Mouse (Mus musculus): ENCODE data around the gene Mfsd4b1. TPM values are rescaled to one million over a fixed set of nuclear protein-coding genes. Genes with fewer than 3 reads are reported as not detected.

Gene Mfsd4b1
- 0.07 TPM in 1 of 2 replicates, not detected in the other for polyA plus RNA-seq (2012; rRNA removed)

GRCm38 (mm10) chr10:40024554-40025428 lies at the start of gene Mfsd4b1:
Gene Mfsd4b1, minus strand, starts transcription at chr10:40025268.
- DNase-seq (ENCODE audit: low read depth, low spot score), result peak; percentile 67
- WGBS, result 2% methylated on average over 46 of the region's 46 CpGs

- 44% methylated on average over 6 of the region's 6 CpGs for WGBS
- no peak for DNase-seq (ENCODE audit: low read depth, low spot score)
These were observed 48.5 kb upstream of the Mfsd4b1 start for GRCm38 (mm10) chr10:40073608-40074007.

- WGBS, result 86% methylated on average over 9 of the region's 9 CpGs
- no peak for DNase-seq (ENCODE audit: low read depth, low spot score)
These were observed 45.6 kb upstream of the Mfsd4b1 start for GRCm38 (mm10) chr10:40070684-40071083.

GRCm38 (mm10) chr10:40069270-40069669 lies 44.2 kb upstream of the Mfsd4b1 start:
- 76% methylated on average over 4 of the region's 4 CpGs for WGBS
- DNase-seq (ENCODE audit: low read depth, low spot score), result no peak

GRCm38 (mm10) chr10:40068595-40068994 lies 43.5 kb upstream of the Mfsd4b1 start:
- no peak for DNase-seq (ENCODE audit: low read depth, low spot score)
- WGBS, result 88% methylated on average over 10 of the region's 10 CpGs

- 76% methylated on average over 1 of the region's 1 CpGs for WGBS
- no peak for DNase-seq (ENCODE audit: low read depth, low spot score)
These were observed 42.5 kb upstream of the Mfsd4b1 start for GRCm38 (mm10) chr10:40067529-40067928.

GRCm38 (mm10) chr10:40067071-40067470 lies 42.0 kb upstream of the Mfsd4b1 start:
- WGBS, result 56% methylated on average over 1 of the region's 1 CpGs
- no peak for DNase-seq (ENCODE audit: low read depth, low spot score)

GRCm38 (mm10) chr10:40065357-40065756 lies 40.3 kb upstream of the Mfsd4b1 start:
- WGBS, result 86% methylated on average over 3 of the region's 3 CpGs
- DNase-seq (ENCODE audit: low read depth, low spot score), result no peak

- no peak for DNase-seq (ENCODE audit: low read depth, low spot score)
- WGBS, result 21% methylated on average over 5 of the region's 5 CpGs
These were observed 38.3 kb upstream of the Mfsd4b1 start for GRCm38 (mm10) chr10:40063291-40063890.

- DNase-seq (ENCODE audit: low read depth, low spot score), result no peak
- 33% methylated on average over 6 of the region's 6 CpGs for WGBS
These were observed 37.7 kb upstream of the Mfsd4b1 start for GRCm38 (mm10) chr10:40062812-40063211.

- 88% methylated on average over 5 of the region's 5 CpGs for WGBS
- DNase-seq (ENCODE audit: low read depth, low spot score), result no peak
These were observed 36.9 kb upstream of the Mfsd4b1 start for GRCm38 (mm10) chr10:40061926-40062325.

GRCm38 (mm10) chr10:40058786-40059120 lies 33.7 kb upstream of the Mfsd4b1 start:
- 39% methylated on average over 3 of the region's 3 CpGs for WGBS
- no peak for DNase-seq (ENCODE audit: low read depth, low spot score)

- 44% methylated on average over 6 of the region's 6 CpGs for WGBS
- no peak for DNase-seq (ENCODE audit: low read depth, low spot score)
These were observed 33.2 kb upstream of the Mfsd4b1 start for GRCm38 (mm10) chr10:40058062-40058785.

- 69% methylated on average over 2 of the region's 2 CpGs for WGBS
- DNase-seq (ENCODE audit: low read depth, low spot score), result no peak
These were observed 32.5 kb upstream of the Mfsd4b1 start for GRCm38 (mm10) chr10:40057615-40058014.

- 48% methylated on average over 8 of the region's 8 CpGs for WGBS
- no peak for DNase-seq (ENCODE audit: low read depth, low spot score)
These were observed 29.4 kb upstream of the Mfsd4b1 start for GRCm38 (mm10) chr10:40054455-40054854.

GRCm38 (mm10) chr10:40053896-40054295 lies 28.8 kb upstream of the Mfsd4b1 start:
- no peak for DNase-seq (ENCODE audit: low read depth, low spot score)
- WGBS, result 80% methylated on average over 4 of the region's 4 CpGs

GRCm38 (mm10) chr10:40053257-40053895 lies 28.3 kb upstream of the Mfsd4b1 start:
- WGBS, result 25% methylated on average over 3 of the region's 3 CpGs
- DNase-seq (ENCODE audit: low read depth, low spot score), result no peak

- DNase-seq (ENCODE audit: low read depth, low spot score), result no peak
- WGBS, result 46% methylated on average over 3 of the region's 3 CpGs
These were observed 26.9 kb upstream of the Mfsd4b1 start for GRCm38 (mm10) chr10:40051997-40052396.

GRCm38 (mm10) chr10:40050763-40051162 lies 25.7 kb upstream of the Mfsd4b1 start:
- DNase-seq (ENCODE audit: low read depth, low spot score), result no peak
- WGBS, result 44% methylated on average over 2 of the region's 2 CpGs

- WGBS, result 65% methylated on average over 4 of the region's 4 CpGs
- DNase-seq (ENCODE audit: low read depth, low spot score), result no peak
These were observed 16.3 kb upstream of the Mfsd4b1 start for GRCm38 (mm10) chr10:40041339-40041738.
